Mouse (Mus musculus): ENCODE data around the gene Akr1b3.
"Not testable (repeated sequence)": the region's sequence is repeated elsewhere in the genome, so short reads cannot be mapped to it uniquely, and the experiment has no call there.

Gene Akr1b3

GRCm38 (mm10) chr6:34316854-34317771, at the start of gene Akr1b3:
TSS of gene Akr1b3 (minus strand) at chr6:34317478.
- DNase-seq (ENCODE audit: low read depth) = peak; percentile 88

- DNase-seq (ENCODE audit: low read depth) = no peak
These were observed 47.2 kb upstream of the Akr1b3 start for GRCm38 (mm10) chr6:34364217-34365136.

GRCm38 (mm10) chr6:34355841-34356240, 38.6 kb upstream of the Akr1b3 start:
- DNase-seq (ENCODE audit: low read depth) = no peak

GRCm38 (mm10) chr6:34355349-34355747, 38.1 kb upstream of the Akr1b3 start:
- DNase-seq (ENCODE audit: low read depth) = no peak

- DNase-seq (ENCODE audit: low read depth) = no peak
These were observed 37.4 kb upstream of the Akr1b3 start for GRCm38 (mm10) chr6:34354354-34355348.

GRCm38 (mm10) chr6:34353658-34354353, 36.5 kb upstream of the Akr1b3 start, which contains the start of gene Akr1b8:
TSS of gene Akr1b8 (plus strand) at chr6:34354119.
- DNase-seq (ENCODE audit: low read depth) = no peak

GRCm38 (mm10) chr6:34352401-34352800, 35.1 kb upstream of the Akr1b3 start:
- no peak for DNase-seq (ENCODE audit: low read depth)

- DNase-seq (ENCODE audit: low read depth) = not testable (repeated sequence)
These were observed 34.2 kb upstream of the Akr1b3 start for GRCm38 (mm10) chr6:34351481-34351880.

- no peak for DNase-seq (ENCODE audit: low read depth)
These were observed 32.9 kb upstream of the Akr1b3 start for GRCm38 (mm10) chr6:34350037-34350699.

- DNase-seq (ENCODE audit: low read depth) = peak; percentile 24
These were observed 29.0 kb upstream of the Akr1b3 start for GRCm38 (mm10) chr6:34346096-34346898.

- no peak for DNase-seq (ENCODE audit: low read depth)
These were observed 27.7 kb upstream of the Akr1b3 start for GRCm38 (mm10) chr6:34344935-34345334.

- no peak for DNase-seq (ENCODE audit: low read depth)
These were observed 27.0 kb upstream of the Akr1b3 start for GRCm38 (mm10) chr6:34344135-34344850.

- DNase-seq (ENCODE audit: low read depth) = no peak
These were observed 26.1 kb upstream of the Akr1b3 start for GRCm38 (mm10) chr6:34343426-34343825.

- no peak for DNase-seq (ENCODE audit: low read depth)
These were observed 25.2 kb upstream of the Akr1b3 start for GRCm38 (mm10) chr6:34342476-34342875.

GRCm38 (mm10) chr6:34341991-34342390, 24.7 kb upstream of the Akr1b3 start:
- no peak for DNase-seq (ENCODE audit: low read depth)

- DNase-seq (ENCODE audit: low read depth) = no peak
These were observed 20.5 kb upstream of the Akr1b3 start for GRCm38 (mm10) chr6:34337799-34338198.

- DNase-seq (ENCODE audit: low read depth) = no peak
These were observed 17.4 kb upstream of the Akr1b3 start for GRCm38 (mm10) chr6:34334673-34335072.

GRCm38 (mm10) chr6:34331804-34332203, 14.5 kb upstream of the Akr1b3 start:
- not testable (repeated sequence) for DNase-seq (ENCODE audit: low read depth)

- DNase-seq (ENCODE audit: low read depth) = no peak
These were observed 14.1 kb upstream of the Akr1b3 start for GRCm38 (mm10) chr6:34331379-34331778.

All from c-Kit-positive CD71-positive TER-119-negative erythroid progenitor cells, embryonic 14.5 days (primary cell).